Mouse (Mus musculus) lung, postnatal 0 days (tissue): ENCODE measurements around the gene Rai1.

Experiments used
- CTCF ChIP-seq: IDR thresholded peaks from 2 replicates; pipeline ENCODE4 v1.5.1; 2016; ENCODE audit warnings: antibody characterized with exemption, mild to moderate bottlenecking
- EP300 ChIP-seq: IDR thresholded peaks from 2 replicates; pipeline ENCODE4 v1.6.1; 2016; ENCODE audit warnings: antibody characterized with exemption, mild to moderate bottlenecking, control low read depth

GRCm38 (mm10) chr11:60160454-60161114, 55.8 kb downstream of the Rai1 start:
- TF ChIP-seq EP300 = no peak
- TF ChIP-seq CTCF = no peak
